Mouse (Mus musculus) kidney, postnatal 10 days (tissue): ENCODE measurements at regions not wholly inside any gene's neighbourhood (a gene's known extent, or its start where the extent isn't known, plus 50 kb on each side); places are given as distances from the start of the nearest gene placed in this dataset.
"Not testable (repeated sequence)": the region's sequence is repeated elsewhere in the genome, so short reads cannot be mapped to it uniquely, and the experiment has no call there.

Source experiments
- DNase-seq: peaks from one replicate; pipeline ENCODE4 v3.0.0; 2021; ENCODE audit warnings: mixed read lengths

DNA sequence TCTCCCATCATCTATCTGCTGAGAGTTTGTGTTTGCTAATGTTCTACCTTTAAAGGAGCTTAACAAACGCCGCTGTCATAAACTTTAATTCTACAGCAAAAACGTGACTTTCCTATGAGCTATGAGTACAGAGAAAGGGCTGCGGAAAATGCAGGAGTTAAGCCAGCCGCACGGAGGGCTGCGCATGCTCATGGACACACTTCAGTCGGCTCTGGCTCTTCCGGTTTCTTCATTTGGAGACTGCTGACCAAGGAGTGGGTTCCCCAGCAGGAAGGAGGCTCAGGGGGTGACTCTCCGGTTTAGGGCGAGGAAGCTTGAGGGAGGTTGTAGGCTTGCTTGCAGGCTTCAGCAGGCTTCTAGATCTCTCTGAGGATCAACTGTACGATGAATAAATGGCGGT, 59.3 kb downstream of the Sox2 start:
- DNase-seq = peak; percentile 37

DNA sequence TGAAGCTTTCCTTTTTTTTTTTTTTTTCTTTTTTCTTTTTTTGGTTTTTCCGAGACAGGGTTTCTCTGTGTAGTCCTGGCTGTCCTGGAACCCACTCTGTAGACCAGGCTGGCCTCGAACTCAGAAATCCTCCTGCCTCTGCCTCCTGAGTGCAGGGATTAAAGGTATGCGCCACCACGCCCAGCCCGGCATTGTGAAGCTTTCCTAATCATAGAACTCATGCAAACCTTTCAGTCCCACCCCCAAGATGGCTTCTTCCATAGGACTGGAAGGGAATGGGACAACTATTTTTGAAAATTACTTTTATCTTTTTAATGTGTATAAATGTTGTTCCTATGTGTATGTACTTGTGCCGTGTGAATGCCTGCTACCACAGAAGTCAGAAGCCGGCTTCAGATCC, 61.9 kb downstream of the Sox2 start:
- not testable (repeated sequence) for DNase-seq

DNA sequence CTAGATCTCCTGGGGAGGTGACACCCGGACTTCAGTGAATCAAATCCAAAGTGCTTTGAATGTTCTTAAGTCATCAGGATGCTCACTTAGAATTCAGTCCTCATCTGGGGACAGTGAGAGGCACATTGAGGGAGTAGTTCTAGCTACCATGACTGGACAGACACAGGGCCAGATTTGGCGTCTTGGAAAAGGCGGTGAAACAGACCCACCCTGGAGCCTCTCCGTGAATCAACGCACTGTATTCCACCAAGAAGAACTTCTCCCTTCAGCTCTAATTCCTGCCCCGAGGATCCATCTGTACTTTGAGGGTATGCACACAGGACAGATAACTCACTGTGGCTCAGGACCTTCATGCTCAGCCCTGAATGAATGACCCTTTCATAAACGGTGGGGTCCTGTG, 72.3 kb downstream of the Sox2 start:
- no peak for DNase-seq

DNA sequence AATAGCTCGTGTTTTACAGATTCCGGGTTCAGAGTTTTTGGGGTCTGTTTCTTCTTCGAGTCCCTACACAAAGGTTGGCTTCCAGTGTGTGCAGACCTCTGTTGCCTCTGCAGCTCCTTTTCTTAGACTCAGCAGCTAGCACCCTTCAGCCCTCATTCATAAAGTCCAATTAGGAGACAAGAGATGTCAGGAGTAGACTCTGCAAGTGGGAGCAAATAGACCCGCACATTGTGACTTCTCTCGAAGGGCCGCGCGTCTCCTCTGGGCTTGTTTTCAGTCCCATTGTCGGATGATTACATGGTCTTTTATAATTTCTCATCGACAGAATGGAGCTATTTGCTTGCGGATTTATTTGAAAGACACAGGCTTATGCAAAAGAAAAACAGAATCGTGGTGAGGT, 76.8 kb downstream of the Sox2 start:
- no peak for DNase-seq

DNA sequence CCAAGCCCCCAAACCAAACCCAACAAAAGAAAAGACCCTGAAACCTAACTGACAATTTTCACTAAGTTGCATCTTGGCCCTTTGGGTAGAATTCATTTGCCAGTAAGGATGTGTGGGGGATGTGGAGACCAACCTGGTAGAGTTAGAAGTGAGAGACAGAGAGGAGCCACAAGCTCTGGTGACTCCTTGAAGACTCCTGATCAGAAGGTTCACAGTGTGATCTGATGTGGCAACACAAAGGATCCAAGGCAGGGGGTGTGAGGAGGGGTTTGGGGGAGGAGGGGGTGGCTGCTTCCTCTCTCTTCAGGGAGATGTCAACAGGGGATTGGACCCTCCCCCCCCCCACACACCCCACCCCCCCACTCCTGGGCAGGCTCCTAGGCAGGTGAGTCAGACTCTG, 78.1 kb downstream of the Sox2 start:
- DNase-seq = no peak

DNA sequence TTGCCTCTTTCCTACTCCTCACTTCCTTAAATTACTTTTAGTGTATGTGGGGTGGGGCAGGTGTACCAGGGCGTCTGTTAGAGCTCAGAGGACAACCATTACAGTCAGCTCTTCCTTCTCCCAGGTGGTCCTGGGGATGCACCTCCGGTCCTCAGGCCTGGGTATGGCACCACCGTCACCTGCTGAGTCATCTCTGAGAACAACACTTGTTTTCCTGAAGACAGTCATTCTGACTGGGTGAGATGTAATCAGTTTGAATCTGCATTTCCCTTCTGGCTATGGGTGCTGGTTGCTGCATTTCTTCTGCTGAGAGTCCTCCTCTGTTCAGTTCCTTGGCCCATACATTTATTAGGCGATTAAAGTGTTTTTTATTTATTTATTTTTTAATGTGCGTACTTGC, 84.8 kb downstream of the Sox2 start:
- no peak for DNase-seq

DNA sequence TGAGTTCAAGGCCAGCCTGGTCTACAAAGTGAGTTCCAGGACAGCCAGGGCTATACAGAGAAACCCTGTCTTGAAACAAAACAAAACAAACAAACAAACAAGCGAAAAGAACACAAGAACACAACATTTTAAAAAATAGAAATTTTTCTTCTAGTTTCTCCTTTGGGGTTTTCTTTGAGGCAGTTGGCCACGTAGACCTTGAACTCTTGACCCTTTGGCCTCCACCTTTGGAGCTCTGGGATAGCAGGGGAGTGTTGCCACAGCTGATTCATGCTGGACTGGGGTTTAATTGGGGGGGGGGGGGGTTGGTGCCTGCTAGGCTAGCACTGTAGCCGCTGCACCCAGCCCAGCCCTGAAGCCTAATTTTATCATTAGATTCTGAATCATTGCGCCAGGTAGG, 87.8 kb downstream of the Sox2 start:
- DNase-seq = no peak

DNA sequence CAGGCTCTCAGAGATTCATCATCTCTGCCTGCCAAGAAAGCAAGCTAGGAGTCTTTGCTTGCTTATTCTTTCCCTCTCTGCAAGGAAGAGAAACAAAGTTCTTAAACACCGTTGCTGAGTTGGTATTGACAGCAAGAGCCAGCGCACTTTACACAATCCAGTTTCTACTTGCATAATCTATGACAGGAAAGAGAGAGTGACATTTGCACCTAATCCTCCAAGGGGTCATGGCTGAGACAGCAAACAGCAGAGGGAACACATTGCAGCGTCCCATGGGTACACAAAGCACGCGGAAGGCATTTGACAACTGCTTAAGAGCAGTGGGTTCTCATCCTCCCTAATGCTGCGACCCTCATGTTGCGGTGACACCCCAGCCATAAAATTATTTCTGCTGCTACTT, 88.7 kb downstream of the Sox2 start:
- DNase-seq = peak; percentile 9

DNA sequence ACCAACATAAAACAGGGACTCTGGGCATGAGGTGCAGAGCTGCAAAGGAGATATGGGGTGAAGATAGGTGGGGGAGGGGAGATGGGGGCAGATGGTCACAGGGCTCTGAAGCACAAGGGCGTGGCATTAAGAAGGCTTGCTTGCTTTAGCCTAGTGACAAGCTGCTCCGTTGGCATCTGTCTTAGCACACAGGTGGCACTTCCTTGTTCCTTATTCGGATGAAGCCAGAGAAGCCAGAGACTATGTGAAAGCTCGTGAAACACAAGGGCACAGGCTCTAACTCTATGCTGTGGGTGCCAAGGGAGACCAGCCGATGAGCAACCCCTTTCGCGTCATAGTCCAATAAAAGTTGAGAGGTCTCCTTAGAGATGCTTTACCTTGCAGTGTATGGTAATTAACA, 89.5 kb downstream of the Sox2 start:
- DNase-seq = no peak

DNA sequence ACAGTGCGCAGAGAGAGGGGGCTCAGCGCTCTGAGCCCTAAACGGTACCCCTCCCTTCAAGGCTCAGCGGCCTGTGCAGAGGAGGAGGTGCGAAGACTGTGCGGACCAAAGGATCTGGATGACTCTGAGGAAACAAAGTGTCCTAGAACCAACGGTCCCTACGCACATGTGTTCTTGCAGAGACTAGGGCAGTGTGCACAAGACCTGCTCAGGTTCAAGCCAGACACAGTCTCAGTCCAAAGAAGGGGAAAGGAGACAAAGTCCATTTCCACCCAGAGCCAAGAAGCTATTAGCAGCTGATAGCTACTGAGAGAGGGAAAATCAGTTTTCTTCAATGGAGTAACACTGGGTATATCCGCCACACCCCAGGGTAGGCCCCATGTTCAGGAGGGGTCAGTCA, 89.9 kb downstream of the Sox2 start:
- no peak for DNase-seq

DNA sequence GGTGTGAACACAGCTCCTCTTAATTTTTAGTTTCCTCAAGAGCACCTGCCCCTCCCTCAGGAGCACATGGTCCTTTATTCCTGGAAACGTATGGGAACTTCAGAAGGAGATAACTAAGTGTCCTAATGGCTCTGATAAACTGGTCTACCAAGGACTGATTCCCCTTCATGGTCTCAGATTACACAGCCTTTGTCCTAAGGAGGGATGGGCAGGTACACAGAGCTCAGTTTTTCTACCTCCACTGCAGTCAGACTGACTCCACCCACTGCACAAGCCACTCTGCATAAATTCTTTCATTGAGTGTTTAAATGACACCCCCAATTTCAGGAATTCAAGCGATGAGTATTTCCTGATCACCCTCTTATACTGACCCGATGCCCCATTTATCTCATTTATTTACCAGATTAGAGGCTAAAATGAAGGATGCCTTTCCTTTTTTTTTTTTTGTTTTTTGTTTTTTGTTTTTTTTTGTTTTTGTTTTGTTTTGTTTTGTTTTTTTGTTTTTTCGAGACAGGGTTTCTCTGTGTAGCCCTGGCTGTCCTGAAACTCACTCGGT, 95.1 kb downstream of the Sox2 start:
- DNase-seq = no peak

DNA sequence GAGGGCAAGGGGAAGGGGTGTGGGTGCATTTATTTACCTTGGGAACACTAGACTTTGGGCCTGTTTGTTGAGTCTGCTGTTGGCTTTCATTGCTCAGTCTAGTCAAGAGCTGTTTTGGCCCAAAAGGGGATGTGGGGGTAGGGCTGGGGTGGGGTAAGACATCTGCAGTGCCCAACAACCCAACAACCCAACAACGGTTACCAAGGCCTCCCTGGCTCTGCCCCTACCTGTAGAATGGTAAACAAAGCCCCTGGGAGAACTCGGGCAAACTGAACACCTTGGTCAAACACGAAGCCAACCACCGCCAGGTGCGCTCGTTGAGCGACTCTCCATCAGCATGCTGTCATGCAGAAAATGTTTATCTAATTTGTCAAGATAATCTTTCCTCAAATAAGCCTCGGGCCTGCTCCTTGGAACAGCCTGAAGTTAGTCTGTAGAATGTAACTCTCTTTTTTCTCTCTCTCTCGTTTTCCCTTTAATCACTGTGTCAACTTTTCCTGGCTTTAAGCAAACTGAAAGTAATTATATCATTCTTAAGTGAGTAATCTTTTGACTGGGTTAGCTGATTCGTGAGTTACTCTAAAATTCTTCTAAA, 97.4 kb downstream of the Sox2 start:
- no peak for DNase-seq

DNA sequence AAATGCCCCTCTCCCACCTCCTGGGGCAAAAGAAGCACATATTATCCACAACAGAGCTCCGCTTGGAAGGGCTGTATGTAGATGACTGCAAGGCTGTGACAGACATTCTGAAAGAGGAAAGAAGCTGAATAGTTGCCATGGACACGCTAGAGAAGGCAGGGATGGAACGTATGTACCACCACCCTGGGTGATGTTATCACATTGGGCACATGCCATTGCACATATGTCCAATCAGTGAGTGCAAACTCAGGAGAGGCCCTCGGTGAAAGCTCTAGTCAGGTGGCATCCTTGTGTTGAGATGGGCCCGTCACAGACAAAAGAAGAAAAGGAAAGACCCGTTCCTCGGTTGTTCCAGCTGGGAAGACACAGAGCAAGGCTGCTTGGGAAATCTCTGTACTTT, 99.8 kb downstream of the Sox2 start:
- DNase-seq = no peak

DNA sequence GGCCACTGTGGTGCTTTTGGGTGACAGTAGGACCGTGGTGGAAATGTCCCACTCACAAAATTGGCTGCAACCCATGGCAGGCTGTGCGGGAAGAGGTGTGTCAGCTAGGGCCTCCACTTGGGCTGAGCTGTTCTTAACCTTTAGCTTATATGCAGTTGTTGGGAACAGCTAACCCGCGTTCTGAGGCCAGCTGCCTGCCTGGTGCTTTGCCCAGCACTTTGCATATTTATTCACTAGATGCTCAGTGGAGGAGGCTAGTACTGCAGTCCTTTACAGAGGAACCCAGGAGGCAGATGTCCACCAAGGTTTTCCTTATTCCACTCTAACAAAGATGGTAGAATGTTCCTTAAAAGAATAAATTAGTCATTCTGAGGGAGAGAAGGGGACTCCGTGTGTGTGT, 101.3 kb downstream of the Sox2 start:
- no peak for DNase-seq

DNA sequence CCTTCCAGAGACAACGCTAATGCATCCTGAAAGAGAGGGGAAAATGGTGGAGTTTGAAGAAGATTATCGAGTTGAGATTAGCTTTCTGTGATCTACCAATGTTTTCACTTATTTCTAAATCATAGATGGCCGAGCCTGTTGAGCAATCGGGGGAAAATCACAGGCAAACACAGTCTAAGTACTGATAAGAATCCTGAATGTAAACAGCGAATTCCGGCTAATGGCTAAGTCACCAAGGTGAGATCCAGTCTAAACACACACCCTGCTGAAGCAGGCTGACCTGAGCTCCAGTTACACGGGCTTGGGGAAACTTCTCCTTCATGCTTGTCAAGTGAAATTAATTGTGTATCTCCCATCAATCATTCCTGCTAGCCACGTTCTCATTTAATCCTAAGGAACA, 103.4 kb downstream of the Sox2 start:
- no peak for DNase-seq

DNA sequence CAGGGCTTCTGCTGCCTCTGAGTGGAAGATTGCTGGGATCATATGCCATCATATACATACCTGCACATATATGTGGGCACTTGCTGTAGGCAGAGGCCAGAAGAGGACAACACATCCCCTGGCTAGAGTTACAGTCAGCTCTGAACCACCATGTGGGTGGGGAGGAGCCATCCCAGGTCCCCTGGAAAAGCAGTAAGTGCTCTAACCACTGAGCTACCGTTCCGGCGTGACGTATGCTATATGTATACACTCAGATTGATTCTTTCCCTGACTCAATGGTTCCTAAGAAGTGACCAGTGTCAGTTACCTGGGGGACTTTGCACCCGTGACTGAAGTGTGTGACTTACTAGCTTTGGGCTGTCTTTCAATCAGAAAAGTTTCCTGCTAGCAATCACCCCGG, 104.6 kb downstream of the Sox2 start:
- DNase-seq = no peak

DNA sequence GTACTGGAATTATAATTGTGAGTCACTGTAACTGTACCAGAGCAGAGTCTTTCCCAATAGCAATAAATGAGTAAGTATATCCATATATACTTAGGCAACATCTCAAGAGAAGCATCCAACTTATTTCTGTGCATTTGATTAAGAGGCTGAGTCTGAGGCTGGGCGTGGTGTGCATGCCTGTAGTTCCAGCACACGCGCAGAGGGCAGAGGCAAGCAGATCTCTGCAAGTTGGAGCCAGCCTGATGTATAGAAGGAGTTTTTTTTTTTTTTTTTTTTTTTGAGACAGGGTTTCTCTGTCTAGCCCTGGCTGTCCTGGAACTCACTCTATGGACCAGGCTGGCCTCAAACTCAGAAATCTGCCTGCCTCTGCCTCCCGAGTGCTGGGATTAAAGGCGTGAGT, 105.1 kb downstream of the Sox2 start:
- not testable (repeated sequence) for DNase-seq

DNA sequence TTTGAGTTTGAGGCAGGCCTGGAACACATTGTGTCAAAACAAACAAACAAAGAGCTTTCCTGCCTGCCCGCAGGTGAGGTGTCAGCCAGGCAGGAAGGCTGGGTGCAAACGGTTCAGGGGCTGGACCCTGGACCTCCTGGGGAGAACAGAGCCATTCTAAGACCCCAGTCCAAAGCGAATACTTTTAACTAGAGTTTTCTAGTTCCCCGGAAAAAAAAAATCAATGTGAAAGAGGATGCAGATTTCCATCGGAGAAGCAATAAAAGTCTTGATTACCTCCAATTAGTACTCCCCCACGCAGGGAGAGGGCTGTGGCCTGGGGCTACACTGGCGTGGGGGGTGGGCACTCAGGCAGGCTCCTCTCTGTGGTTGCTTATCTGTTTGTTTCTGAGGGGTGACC, 106.4 kb downstream of the Sox2 start:
- DNase-seq = no peak

DNA sequence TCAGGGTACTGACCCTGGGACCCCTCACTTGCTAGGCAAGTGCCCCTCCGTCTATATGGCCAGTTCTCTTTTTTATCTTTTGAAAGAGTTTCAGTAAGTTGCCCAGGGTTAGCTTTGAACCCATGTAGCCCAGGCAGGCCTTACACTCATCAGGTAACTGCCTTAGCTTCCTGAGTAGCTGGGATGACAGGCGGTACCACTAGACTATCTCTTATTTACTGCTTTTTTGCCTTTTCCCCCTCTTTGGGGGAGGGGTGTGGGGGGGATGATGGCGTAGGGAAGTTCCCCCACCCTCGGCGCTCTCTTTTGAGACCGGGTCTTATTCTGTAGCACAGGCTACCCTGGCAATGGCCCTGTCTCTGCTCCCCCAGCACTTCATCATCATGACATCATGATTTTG, 106.9 kb downstream of the Sox2 start:
- no peak for DNase-seq

DNA sequence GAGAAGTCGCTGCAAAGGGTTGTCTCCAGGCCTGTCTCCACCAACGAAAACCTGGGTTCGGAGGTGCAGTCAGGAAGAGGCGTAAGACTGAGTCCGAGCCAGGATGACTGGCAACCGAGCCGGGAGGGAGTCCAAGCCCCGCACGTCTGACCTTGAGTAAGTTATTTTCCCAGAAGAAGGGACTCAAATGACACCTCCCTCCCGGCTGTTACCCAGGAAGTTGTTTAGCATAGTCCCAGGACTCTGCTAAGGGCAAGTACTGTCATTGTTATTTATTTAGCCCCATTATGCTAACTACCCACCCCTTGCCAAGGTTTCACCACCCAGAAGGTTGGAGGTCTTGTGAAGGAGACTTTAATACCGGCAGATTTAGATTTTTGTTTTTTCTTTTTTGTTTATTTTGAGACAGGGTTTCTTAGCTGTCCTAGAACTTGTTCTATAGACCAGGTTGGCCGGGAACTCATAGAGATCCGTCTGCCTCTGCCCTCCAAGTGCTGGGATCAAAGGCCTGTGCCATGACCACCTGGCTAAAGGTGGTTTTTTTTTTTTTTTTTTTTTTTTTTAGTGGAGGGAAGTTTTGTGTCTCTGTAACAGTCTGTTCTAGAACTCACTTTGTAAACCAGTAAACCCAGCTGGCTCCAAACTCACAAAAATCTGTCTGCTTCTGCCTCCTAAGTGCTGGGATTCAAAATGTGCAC, 107.8 kb downstream of the Sox2 start:
- no peak for DNase-seq

DNA sequence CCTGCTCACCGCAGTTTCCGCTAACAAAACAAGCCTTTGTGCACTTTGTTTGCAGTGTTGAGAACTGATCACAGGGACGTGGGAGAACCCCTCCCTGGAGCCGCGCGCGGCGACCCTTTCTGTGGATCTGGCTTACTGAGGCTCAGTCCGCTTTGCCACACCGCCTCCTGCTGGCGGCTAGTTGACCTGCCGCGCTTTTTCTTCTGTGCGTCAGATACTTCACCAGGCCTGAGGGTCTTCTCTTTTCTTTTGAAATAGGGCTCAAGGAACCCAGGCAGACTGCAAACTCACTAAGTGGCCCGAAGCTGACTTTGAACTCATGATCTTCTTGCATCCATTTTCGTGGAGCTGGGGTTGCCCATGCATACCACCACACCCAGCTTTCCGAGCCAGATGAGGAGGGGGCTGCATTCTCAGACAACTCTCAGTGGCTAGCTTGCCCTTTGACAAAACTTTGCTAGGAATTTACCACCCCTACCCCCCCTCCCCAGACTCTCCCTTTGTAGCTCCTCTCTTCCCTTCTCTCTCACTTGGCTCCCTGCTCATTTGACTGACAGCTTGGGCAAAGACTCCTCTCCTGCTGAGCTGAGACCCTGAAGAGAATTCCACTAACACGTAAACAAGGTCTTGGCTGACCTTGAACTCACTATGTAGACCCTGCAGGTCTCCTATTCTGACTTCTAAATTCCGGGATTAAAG, 109.9 kb downstream of the Sox2 start:
- DNase-seq = no peak

DNA sequence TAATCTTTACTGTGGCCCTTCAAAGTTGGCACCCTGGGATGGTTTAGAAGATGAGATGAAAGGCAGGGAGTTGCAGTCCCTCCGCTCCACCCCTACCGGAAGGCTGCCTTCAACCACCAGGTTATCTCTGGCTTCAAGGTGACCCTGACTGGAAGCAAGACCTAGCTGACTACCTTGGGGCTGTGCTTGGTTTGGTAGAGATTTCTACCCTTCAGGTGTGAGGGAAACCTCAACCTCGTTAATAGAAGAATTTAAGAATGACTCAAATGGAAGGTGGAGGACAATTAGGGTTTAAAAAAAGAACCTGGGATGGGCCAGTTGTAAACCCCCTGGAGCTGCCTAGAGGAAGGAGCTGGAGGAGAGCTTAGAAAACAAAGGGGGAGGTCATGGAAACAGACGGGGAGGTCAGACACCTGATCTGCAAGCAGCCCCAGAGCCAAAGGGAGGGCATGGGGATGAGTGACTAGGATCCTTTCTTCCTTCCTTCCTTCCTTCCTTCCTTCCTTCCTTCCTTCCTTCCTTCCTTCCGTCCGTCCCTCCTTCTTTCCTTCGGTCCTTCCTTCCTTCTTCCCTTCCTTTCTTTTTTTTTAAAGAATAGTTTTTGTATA, 111.1 kb downstream of the Sox2 start:
- no peak for DNase-seq

DNA sequence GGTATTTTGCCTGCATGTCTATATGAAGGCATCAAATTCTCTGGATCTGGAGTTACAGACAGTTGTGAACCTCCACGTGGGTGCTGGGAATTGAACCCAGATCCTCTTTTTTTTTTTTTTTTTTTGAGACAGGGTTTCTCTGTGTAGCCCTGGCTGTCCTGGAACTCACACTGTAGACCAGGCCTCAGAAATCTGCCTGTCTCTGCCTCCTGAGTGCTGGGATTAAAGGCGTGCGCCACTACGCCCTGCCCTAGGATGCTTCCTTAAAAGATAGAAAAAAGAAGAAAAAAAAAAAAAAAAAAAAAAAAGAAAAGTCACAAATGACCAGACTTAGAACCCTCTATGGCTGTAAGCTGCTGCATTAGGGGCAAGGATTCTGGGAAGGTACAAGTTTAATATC, 111.6 kb downstream of the Sox2 start:
- DNase-seq = no peak

DNA sequence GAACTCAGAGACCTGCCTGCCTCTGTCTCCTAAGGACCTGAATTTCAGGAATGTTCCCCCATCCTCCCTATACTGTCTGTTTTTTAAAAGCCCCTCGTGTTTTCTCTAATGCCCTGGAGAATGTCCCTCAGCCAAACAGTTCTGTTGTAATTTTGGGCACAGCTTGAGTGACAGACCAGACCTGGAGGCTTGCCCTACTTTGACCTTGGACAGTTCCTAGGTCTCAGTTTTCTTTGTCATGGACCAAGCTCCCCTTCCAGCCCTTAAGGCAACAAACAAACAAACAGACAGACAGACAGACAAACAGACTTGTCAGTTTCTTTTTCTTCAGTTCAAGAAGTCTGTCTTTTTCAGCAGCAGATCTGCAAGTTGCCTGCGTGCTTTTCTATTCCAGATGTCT, 114.4 kb downstream of the Sox2 start:
- no peak for DNase-seq
